ENCODE assay signal across 8 mouse cellular contexts in the genomic region with DNA sequence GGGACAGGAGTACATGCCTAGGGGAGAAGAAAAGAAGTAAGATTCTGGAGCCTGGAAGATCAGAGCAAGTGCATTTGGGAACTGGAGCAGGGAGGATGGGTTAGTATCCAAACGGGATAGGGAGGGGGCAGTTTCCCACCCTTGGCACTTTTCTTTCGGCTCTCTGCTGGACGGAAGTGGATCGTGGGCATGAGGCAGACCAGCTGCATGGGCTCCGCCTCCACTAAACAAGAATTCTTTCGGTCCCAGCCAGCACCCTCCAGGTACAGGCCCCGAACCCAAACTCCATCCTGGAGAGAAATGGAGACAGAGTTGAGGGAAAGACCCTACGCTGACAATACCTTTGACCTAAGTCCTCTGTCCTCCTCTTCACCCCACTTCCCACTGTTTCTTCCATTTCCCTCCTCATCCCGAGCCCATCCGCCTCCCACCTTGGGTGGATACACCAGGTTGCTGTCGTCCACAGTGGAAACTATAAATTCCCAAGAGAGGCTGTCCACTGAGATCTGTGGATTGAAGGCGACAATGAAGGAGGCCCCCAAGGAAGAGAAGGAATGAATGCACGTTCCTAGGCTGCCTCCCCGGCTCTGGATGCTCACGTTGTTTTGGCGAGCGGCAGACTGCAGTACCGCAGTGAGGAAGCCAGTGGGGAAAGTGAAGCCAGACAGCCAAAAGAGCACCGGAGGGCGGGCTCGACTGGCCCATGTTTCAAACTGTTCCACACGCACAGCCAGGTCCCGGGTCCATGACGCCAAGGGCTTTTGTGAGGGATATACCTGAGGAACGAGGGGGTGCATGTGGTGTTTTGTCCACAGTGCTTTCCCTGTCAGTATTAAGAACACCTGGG. TPM values are rescaled to one million over a fixed set of nuclear protein-coding genes. Genes with fewer than 3 reads are reported as not detected.
A peak's percentile ranks its signal among the peaks of the same experiment; 100 is the strongest.
DNase-seq lines count a peak whose midpoint lies in the region; ATAC-seq and TF ChIP-seq lines count a peak whose summit lies in the region.

No protein-coding gene starts in this region.

- peaks cover 39% of the 10 kb centered on the region for H3K27me3 ChIP-seq in heart, embryonic 13.5 days (replicated peaks)
- no peaks in the 10 kb centered on the region for H3K27me3 ChIP-seq in testis, adult 2 months (ENCODE audit: control insufficient read depth, insufficient read depth, low read length)
- H3K27me3 ChIP-seq in limb, embryonic 12.5 days: peaks cover 30% of the 10 kb centered on the region
- peaks cover 6% of the 10 kb centered on the region for H3K27me3 ChIP-seq in stomach, embryonic 16.5 days (ENCODE audit: control insufficient read depth, insufficient read depth, low read length)

- no peak; the same call in 1 of the 2 replicates for TF ChIP-seq POLR2A in testis, adult 2 months (IDR thresholded peaks at IDR 0.05; ENCODE audit: control insufficient read depth, low read depth, low read length)

- 14% methylated on average over 25 of the region's 25 CpGs for WGBS in heart, embryonic 13.5 days
- WGBS in limb, embryonic 12.5 days: 13% methylated on average over 25 of the region's 25 CpGs
- WGBS in stomach, embryonic 16.5 days: 27% methylated on average over 25 of the region's 25 CpGs

- ATAC-seq in heart, embryonic 13.5 days (ENCODE audit: extremely low read depth, insufficient number of reproducible peaks, low FRiP score, low TSS enrichment): no peak
- ATAC-seq in limb, embryonic 12.5 days (ENCODE audit: insufficient number of reproducible peaks, insufficient read depth, low FRiP score, low TSS enrichment, low read depth): no peak
- no peak for ATAC-seq in stomach, embryonic 16.5 days (ENCODE audit: insufficient read depth, low FRiP score)

- H3K36me3 ChIP-seq in heart, embryonic 13.5 days: no peaks in the 10 kb centered on the region
- no peaks in the 10 kb centered on the region for H3K36me3 ChIP-seq in testis, adult 2 months (ENCODE audit: control insufficient read depth, insufficient read depth, low read length)
- H3K36me3 ChIP-seq in limb, embryonic 12.5 days: no peaks in the 10 kb centered on the region
- H3K36me3 ChIP-seq in stomach, embryonic 16.5 days (ENCODE audit: control insufficient read depth, insufficient read depth, low read length): no peaks in the 10 kb centered on the region

- no peak for DNase-seq in heart, postnatal 25 days (ENCODE audit: low spot score)
- DNase-seq in testis, postnatal 10 days (ENCODE audit: low spot score): no peak
- DNase-seq in urinary bladder, adult 18-20 months (ENCODE audit: low spot score in 2 of 2): no peak
- DNase-seq in gastrocnemius, adult 8-10 months (ENCODE audit: low spot score in 2 of 2): no peak

- TF ChIP-seq CTCF in testis, adult 2 months (IDR thresholded peaks at IDR 0.05; ENCODE audit: control insufficient read depth, insufficient read depth, insufficient replicate concordance, low read depth, low read length): no peak

- intact Hi-C loops in heart, postnatal 25 days (cut with DNase I): no loop called here

- H3K9me3 ChIP-seq in heart, embryonic 13.5 days: no peaks in the 10 kb centered on the region
- H3K9me3 ChIP-seq in limb, embryonic 12.5 days: no peaks in the 10 kb centered on the region
- H3K9me3 ChIP-seq in stomach, embryonic 16.5 days (replicated peaks; ENCODE audit: control insufficient read depth, low read length): no peaks in the 10 kb centered on the region

- H3K4me1 ChIP-seq in heart, embryonic 13.5 days: peaks cover 47% of the 10 kb centered on the region
- peaks cover 37% of the 10 kb centered on the region for H3K4me1 ChIP-seq in testis, adult 2 months (ENCODE audit: control insufficient read depth, insufficient read depth, low read length)
- peaks cover 36% of the 10 kb centered on the region for H3K4me1 ChIP-seq in limb, embryonic 12.5 days (replicated peaks)
- H3K4me1 ChIP-seq in stomach, embryonic 16.5 days (ENCODE audit: control insufficient read depth, insufficient read depth, low read length): peaks cover 18% of the 10 kb centered on the region

- H3K9ac ChIP-seq in heart, embryonic 13.5 days: peak overlapping the region; percentile 80
- 0 out of 2 replicates have a peak overlapping the region, but pooled peaks have one; percentile 9 for H3K9ac ChIP-seq in limb, embryonic 12.5 days (replicated peaks)
- H3K9ac ChIP-seq in stomach, embryonic 16.5 days (ENCODE audit: low read length): peak overlapping the region; percentile 25

- H3K4me2 ChIP-seq in heart, embryonic 13.5 days: peak overlapping the region; percentile 99
- peak overlapping the region; percentile 99 for H3K4me2 ChIP-seq in limb, embryonic 12.5 days
- H3K4me2 ChIP-seq in stomach, embryonic 16.5 days (ENCODE audit: low read depth, low read length): no peak overlapping the region

- no peak overlapping the region for H3K27ac ChIP-seq in heart, embryonic 13.5 days (replicated peaks)
- H3K27ac ChIP-seq in testis, adult 2 months (ENCODE audit: control insufficient read depth, insufficient read depth, low read depth, low read length): no peak overlapping the region
- H3K27ac ChIP-seq in limb, embryonic 12.5 days: no peak overlapping the region
- no peak overlapping the region for H3K27ac ChIP-seq in stomach, embryonic 16.5 days (ENCODE audit: low read length)

- H3K4me3 ChIP-seq in heart, embryonic 13.5 days: peak overlapping the region; percentile 85
- H3K4me3 ChIP-seq in testis, adult 2 months (ENCODE audit: control insufficient read depth, low read depth, low read length): peak overlapping the region; percentile 67
- H3K4me3 ChIP-seq in limb, embryonic 12.5 days (replicated peaks): 0 out of 2 replicates have a peak overlapping the region, but pooled peaks have one; percentile 79
- H3K4me3 ChIP-seq in stomach, embryonic 16.5 days (replicated peaks; ENCODE audit: low read length): no peak overlapping the region

RNA-seq across cellular contexts. Expression of a gene that starts 7.9 kb away (rescaled TPM):
- polyA plus RNA-seq in heart, embryonic 13.5 days (2015; fragmentation: Nextera tagmentation; extraction: Ambion mirVana): 20.9 and 21.6 TPM in 2 replicates
- 10 to 100 TPM; 25.6 to 30.3 TPM for total RNA-seq in heart, postnatal 25 days (2021)
- polyA plus RNA-seq in testis, adult 2 months (2012; rRNA removed): 8.0 and 8.6 TPM in 2 replicates
- polyA plus RNA-seq in limb, embryonic 12.5 days (2016; fragmentation: Nextera tagmentation; extraction: Ambion mirVana): 45.4 and 49.1 TPM in 2 replicates
- polyA plus RNA-seq in stomach, embryonic 16.5 days (2015; fragmentation: Nextera tagmentation; extraction: Ambion mirVana): 21.2 and 21.4 TPM in 2 replicates
- 10 to 100 TPM; 19.1 to 22.9 (median 20.8) TPM for total RNA-seq in gastrocnemius, adult 8-10 months (2022)

RNA-seq across cellular contexts. Expression of a gene that starts 23.3 kb away (rescaled TPM):
- 40.0 and 40.5 TPM in 2 replicates for polyA plus RNA-seq in heart, embryonic 13.5 days (2015; fragmentation: Nextera tagmentation; extraction: Ambion mirVana)
- total RNA-seq in heart, postnatal 25 days (2021): 10 to 100 TPM; 22.5 to 23.7 TPM
- 2.0 and 2.4 TPM in 2 replicates for polyA plus RNA-seq in testis, adult 2 months (2012; rRNA removed)
- 24.2 and 25.4 TPM in 2 replicates for polyA plus RNA-seq in limb, embryonic 12.5 days (2016; fragmentation: Nextera tagmentation; extraction: Ambion mirVana)
- 26.4 and 28.7 TPM in 2 replicates for polyA plus RNA-seq in stomach, embryonic 16.5 days (2015; fragmentation: Nextera tagmentation; extraction: Ambion mirVana)
- total RNA-seq in gastrocnemius, adult 8-10 months (2022): 1 to 10 TPM; 4.1 to 4.6 (median 4.1) TPM

RNA-seq across cellular contexts. Expression of a gene that starts 25.9 kb away (rescaled TPM):
- polyA plus RNA-seq in heart, embryonic 13.5 days (2015; fragmentation: Nextera tagmentation; extraction: Ambion mirVana): 21.2 and 21.5 TPM in 2 replicates
- total RNA-seq in heart, postnatal 25 days (2021): 10 to 100 TPM; 26.1 to 29.3 TPM
- 35.3 and 42.5 TPM in 2 replicates for polyA plus RNA-seq in testis, adult 2 months (2012; rRNA removed)
- polyA plus RNA-seq in limb, embryonic 12.5 days (2016; fragmentation: Nextera tagmentation; extraction: Ambion mirVana): 42.5 and 42.6 TPM in 2 replicates
- polyA plus RNA-seq in stomach, embryonic 16.5 days (2015; fragmentation: Nextera tagmentation; extraction: Ambion mirVana): 29.4 TPM in 2 replicates
- total RNA-seq in gastrocnemius, adult 8-10 months (2022): 10 to 100 TPM; 33.2 to 38.0 (median 36.7) TPM

RNA-seq across cellular contexts. Expression of a gene that starts 26.1 kb away (rescaled TPM):
- polyA plus RNA-seq in heart, embryonic 13.5 days (2015; fragmentation: Nextera tagmentation; extraction: Ambion mirVana): 135 and 139 TPM in 2 replicates
- 10 to 100 TPM; 97.5 to 99.2 TPM for total RNA-seq in heart, postnatal 25 days (2021)
- polyA plus RNA-seq in testis, adult 2 months (2012; rRNA removed): 325 and 343 TPM in 2 replicates
- 126 and 136 TPM in 2 replicates for polyA plus RNA-seq in limb, embryonic 12.5 days (2016; fragmentation: Nextera tagmentation; extraction: Ambion mirVana)
- polyA plus RNA-seq in stomach, embryonic 16.5 days (2015; fragmentation: Nextera tagmentation; extraction: Ambion mirVana): 144 and 148 TPM in 2 replicates
- 10 to 100 TPM; 73.2 to 78.1 (median 75.7) TPM for total RNA-seq in gastrocnemius, adult 8-10 months (2022)

RNA-seq across cellular contexts. Expression of a gene that starts 52.1 kb away (rescaled TPM):
- polyA plus RNA-seq in heart, embryonic 13.5 days (2015; fragmentation: Nextera tagmentation; extraction: Ambion mirVana): 18.0 and 18.8 TPM in 2 replicates
- 10 to 100 TPM; 26.4 to 27.9 TPM for total RNA-seq in heart, postnatal 25 days (2021)
- 49.4 and 52.5 TPM in 2 replicates for polyA plus RNA-seq in testis, adult 2 months (2012; rRNA removed)
- polyA plus RNA-seq in limb, embryonic 12.5 days (2016; fragmentation: Nextera tagmentation; extraction: Ambion mirVana): 121 and 124 TPM in 2 replicates
- 48.5 and 55.4 TPM in 2 replicates for polyA plus RNA-seq in stomach, embryonic 16.5 days (2015; fragmentation: Nextera tagmentation; extraction: Ambion mirVana)
- total RNA-seq in gastrocnemius, adult 8-10 months (2022): 1 to 10 TPM; 4.2 to 9.0 (median 5.5) TPM

Comparison
In these comparisons a context has a peak if more than half of its experiments do, and no peak if none do; other contexts are left out.
1. H3K9ac ChIP-seq: peak in every context shown above with its lines; median percentile 80 in heart, embryonic 13.5 days; 25 in stomach, embryonic 16.5 days; 9 in limb, embryonic 12.5 days.